Mouse (Mus musculus): ENCODE data around the gene Cant1. TPM values are rescaled to one million over a fixed set of nuclear protein-coding genes. Genes with fewer than 3 reads are reported as not detected.

The Cant1 gene
- total RNA-seq, 1 experiment, result 45.4 TPM

DNA sequence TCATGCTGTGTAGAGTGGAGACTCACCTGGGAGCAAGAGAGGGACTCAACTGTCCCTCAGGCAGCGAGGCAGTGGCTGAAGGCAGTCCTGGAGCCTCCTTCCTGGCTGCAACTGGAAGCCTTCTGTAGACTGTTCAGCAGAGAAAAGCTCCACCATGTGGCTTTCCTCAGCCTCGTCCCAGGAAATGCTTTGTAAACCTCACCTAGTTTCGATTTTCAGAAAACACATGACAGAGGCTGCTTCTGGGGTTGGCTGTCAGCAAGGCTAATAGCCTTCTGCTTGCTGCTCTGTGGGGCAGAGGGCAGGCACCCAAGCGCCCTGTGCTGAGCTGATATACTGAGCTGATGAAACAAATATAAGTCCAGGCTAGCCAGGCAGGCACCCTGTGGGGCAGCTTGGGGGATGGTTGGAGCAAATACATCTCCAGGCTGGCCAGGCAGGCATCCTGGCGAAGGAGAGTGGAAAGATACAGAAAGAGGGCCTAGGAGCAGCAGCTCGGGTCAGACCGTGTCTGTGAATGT is 17.1 kb downstream of the Cant1 start, which contains the start of gene Lgals3bp:
Gene Lgals3bp (minus strand): TSS at position 333 of the 521 bp plus-strand sequence.
- Histone ChIP-seq H3K9me3 (ENCODE audit: control insufficient read depth, insufficient read depth, low read depth, low read length) (no peaks in the 10 kb centered on the region), H3K4me3 (ENCODE audit: insufficient read depth in 1 of 2, low read depth in 1 of 2, low read length in 2 of 2, poor library complexity in 1 of 2, severe bottlenecking in 1 of 2) (no peak within 1 kb of the TSS), H3K27ac (ENCODE audit: insufficient read depth, low read depth, low read length, poor library complexity, severe bottlenecking) (no peak within 1 kb of the TSS), H3K4me1 (ENCODE audit: control insufficient read depth in 2 of 2, insufficient read depth in 2 of 2, low read length in 2 of 2, poor library complexity in 1 of 2) (peaks cover 2 to 14% of the 10 kb centered on the region in 2 experiments; a peak in 3 of 4 replicates), H3K9ac (ENCODE audit: insufficient read depth, low read depth, low read length, poor library complexity, severe bottlenecking) (no peak within 1 kb of the TSS), H3K36me3 (ENCODE audit: control insufficient read depth, insufficient read depth, low read length, poor library complexity, severe bottlenecking) (peaks cover 5% of the 10 kb centered on the region)
- no peak for DNase-seq (ENCODE audit: low read depth, low spot score)
- TF ChIP-seq HCFC1 (IDR thresholded peaks at IDR 0.05; ENCODE audit: borderline replicate concordance, insufficient read depth, low read length) (no peak), CHD2 (IDR thresholded peaks at IDR 0.05; ENCODE audit: low read depth, low read length) (no peak), ZC3H11A (IDR thresholded peaks at IDR 0.05; ENCODE audit: borderline replicate concordance, low read depth, low read length) (no peak), ZNF384 (IDR thresholded peaks at IDR 0.05; ENCODE audit: low read depth, low read length) (no peak), MAFK (IDR thresholded peaks at IDR 0.05; ENCODE audit: insufficient read depth, low read depth, low read length) (no peak)
- in situ Hi-C loops (cut with MboI; ENCODE audit: low sequenced_read_pairs in 2 of 2, unreplicated experiment in 2 of 2), result no loop called here

DNA sequence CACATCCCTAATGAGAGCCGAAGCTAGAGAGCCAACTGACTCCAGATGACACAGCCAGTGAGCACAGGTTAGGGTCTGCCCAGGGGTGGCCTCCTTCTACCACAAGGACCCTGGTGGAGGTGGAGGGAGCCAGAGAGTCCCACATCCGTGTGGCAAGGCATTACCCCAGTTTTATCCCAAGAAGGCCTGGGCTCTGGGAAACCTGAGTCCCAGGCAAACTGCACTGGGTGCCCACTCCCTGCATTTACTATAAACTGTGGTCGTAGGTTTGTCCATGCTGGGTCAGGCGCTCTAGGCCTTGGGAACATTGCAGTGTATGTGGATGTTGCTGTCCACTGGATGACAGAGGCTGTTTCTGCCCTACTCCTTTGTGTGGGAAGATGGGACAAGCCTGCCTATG is 17.7 kb downstream of the Cant1 start:
- Histone ChIP-seq H3K27ac (ENCODE audit: insufficient read depth, low read depth, low read length, poor library complexity, severe bottlenecking) (no peak overlapping the region), H3K36me3 (ENCODE audit: control insufficient read depth, insufficient read depth, low read length, poor library complexity, severe bottlenecking) (no peaks in the 10 kb centered on the region), H3K9me3 (ENCODE audit: control insufficient read depth, insufficient read depth, low read depth, low read length) (no peaks in the 10 kb centered on the region), H3K4me3 (ENCODE audit: insufficient read depth in 1 of 2, low read depth in 1 of 2, low read length in 2 of 2, poor library complexity in 1 of 2, severe bottlenecking in 1 of 2) (no peak overlapping the region), H3K4me1 (ENCODE audit: control insufficient read depth in 2 of 2, insufficient read depth in 2 of 2, low read length in 2 of 2, poor library complexity in 1 of 2) (peaks cover 2 to 14% of the 10 kb centered on the region in 2 experiments; a peak in 3 of 4 replicates), H3K9ac (ENCODE audit: insufficient read depth, low read depth, low read length, poor library complexity, severe bottlenecking) (no peak overlapping the region)
- DNase-seq (ENCODE audit: low read depth, low spot score), result no peak
- no peak for TF ChIP-seq HCFC1 (IDR thresholded peaks at IDR 0.05; ENCODE audit: borderline replicate concordance, insufficient read depth, low read length)
- no peak for TF ChIP-seq ZC3H11A (IDR thresholded peaks at IDR 0.05; ENCODE audit: borderline replicate concordance, low read depth, low read length)
- no peak for TF ChIP-seq CHD2 (IDR thresholded peaks at IDR 0.05; ENCODE audit: low read depth, low read length)
- no peak for TF ChIP-seq ZNF384 (IDR thresholded peaks at IDR 0.05; ENCODE audit: low read depth, low read length)
- no peak for TF ChIP-seq MAFK (IDR thresholded peaks at IDR 0.05; ENCODE audit: insufficient read depth, low read depth, low read length)
- in situ Hi-C loops (cut with MboI; ENCODE audit: low sequenced_read_pairs in 2 of 2, unreplicated experiment in 2 of 2), result no loop called here

DNA sequence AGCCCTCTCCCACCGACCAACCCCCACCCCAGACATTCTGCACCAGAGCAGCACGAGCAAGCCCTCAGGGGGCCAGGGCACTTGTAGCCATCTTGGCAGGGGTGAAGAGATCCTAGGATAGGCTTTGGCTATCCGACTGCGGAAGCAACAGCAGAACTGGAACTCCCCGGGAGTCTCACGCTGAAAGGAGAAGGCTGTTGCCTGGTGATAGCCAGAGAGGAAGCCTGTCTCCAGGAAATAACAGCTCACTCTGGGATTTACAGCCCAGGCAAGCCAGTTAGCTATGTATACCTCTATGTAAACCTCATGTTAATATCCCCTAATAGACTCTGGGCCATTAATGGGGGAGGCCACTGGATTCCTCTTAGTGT is 18.3 kb downstream of the Cant1 start:
- no peak for TF ChIP-seq HCFC1 (IDR thresholded peaks at IDR 0.05; ENCODE audit: borderline replicate concordance, insufficient read depth, low read length)
- TF ChIP-seq ZNF384 (IDR thresholded peaks at IDR 0.05; ENCODE audit: low read depth, low read length), result no peak
- TF ChIP-seq CHD2 (IDR thresholded peaks at IDR 0.05; ENCODE audit: low read depth, low read length), result no peak
- no peak for TF ChIP-seq MAFK (IDR thresholded peaks at IDR 0.05; ENCODE audit: insufficient read depth, low read depth, low read length)
- no peak for TF ChIP-seq ZC3H11A (IDR thresholded peaks at IDR 0.05; ENCODE audit: borderline replicate concordance, low read depth, low read length)
- in situ Hi-C loops (cut with MboI; ENCODE audit: low sequenced_read_pairs in 2 of 2, unreplicated experiment in 2 of 2), result no loop called here
- DNase-seq (ENCODE audit: low read depth, low spot score), result no peak
- Histone ChIP-seq H3K36me3 (ENCODE audit: control insufficient read depth, insufficient read depth, low read length, poor library complexity, severe bottlenecking) (no peaks in the 10 kb centered on the region), H3K27ac (ENCODE audit: insufficient read depth, low read depth, low read length, poor library complexity, severe bottlenecking) (no peak overlapping the region), H3K4me3 (ENCODE audit: insufficient read depth in 1 of 2, low read depth in 1 of 2, low read length in 2 of 2, poor library complexity in 1 of 2, severe bottlenecking in 1 of 2) (no peak overlapping the region), H3K9ac (ENCODE audit: insufficient read depth, low read depth, low read length, poor library complexity, severe bottlenecking) (peak overlapping the region; percentile 3; the same call in 1 of the 2 replicates), H3K4me1 (ENCODE audit: control insufficient read depth in 2 of 2, insufficient read depth in 2 of 2, low read length in 2 of 2, poor library complexity in 1 of 2) (peaks cover 2 to 14% of the 10 kb centered on the region in 2 experiments; a peak in 3 of 4 replicates), H3K9me3 (ENCODE audit: control insufficient read depth, insufficient read depth, low read depth, low read length) (no peaks in the 10 kb centered on the region)

DNA sequence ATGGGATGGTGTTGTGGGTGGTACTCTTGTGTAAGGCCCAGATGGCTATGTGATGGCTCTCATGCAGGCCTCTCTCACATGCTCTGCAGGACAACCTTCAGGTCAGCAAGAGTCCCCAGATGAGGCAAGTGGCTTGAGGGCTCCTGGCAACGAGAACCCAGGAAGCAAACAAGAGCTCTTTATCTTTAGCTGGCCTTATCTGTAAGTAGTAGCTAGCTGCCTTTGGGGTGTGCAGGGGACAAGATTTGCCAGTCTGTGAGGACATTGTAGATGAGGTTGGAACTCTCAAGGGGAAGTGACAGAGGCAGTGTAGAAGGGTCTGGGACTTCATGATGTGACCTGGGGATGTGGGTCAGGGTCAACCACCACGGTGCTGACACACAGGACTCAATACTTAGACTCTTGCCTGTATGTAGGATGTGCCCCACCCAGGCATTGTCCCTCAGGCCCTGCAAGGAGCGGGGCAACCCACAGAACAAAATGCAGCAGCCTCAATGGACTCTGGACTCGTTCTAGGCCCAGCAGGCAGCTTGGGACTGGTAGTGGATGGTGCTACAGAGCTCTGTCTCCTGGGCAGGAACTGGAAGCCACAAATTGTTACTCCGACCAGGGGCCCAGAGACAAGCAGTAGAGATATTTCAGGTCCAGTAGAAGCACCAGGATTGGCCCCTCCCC is 18.9 kb downstream of the Cant1 start:
- Histone ChIP-seq H3K36me3 (ENCODE audit: control insufficient read depth, insufficient read depth, low read length, poor library complexity, severe bottlenecking) (no peaks in the 10 kb centered on the region), H3K27ac (ENCODE audit: insufficient read depth, low read depth, low read length, poor library complexity, severe bottlenecking) (no peak overlapping the region), H3K9ac (ENCODE audit: insufficient read depth, low read depth, low read length, poor library complexity, severe bottlenecking) (peak overlapping the region; percentile 3; the same call in 1 of the 2 replicates), H3K9me3 (ENCODE audit: control insufficient read depth, insufficient read depth, low read depth, low read length) (no peaks in the 10 kb centered on the region), H3K4me3 (ENCODE audit: insufficient read depth in 1 of 2, low read depth in 1 of 2, low read length in 2 of 2, poor library complexity in 1 of 2, severe bottlenecking in 1 of 2) (no peak overlapping the region), H3K4me1 (ENCODE audit: control insufficient read depth in 2 of 2, insufficient read depth in 2 of 2, low read length in 2 of 2, poor library complexity in 1 of 2) (peaks cover 2 to 14% of the 10 kb centered on the region in 2 experiments; a peak in 3 of 4 replicates)
- no peak for DNase-seq (ENCODE audit: low read depth, low spot score)
- in situ Hi-C loops (cut with MboI; ENCODE audit: low sequenced_read_pairs in 2 of 2, unreplicated experiment in 2 of 2), result no loop called here
- TF ChIP-seq MAFK (IDR thresholded peaks at IDR 0.05; ENCODE audit: insufficient read depth, low read depth, low read length) (no peak), ZNF384 (IDR thresholded peaks at IDR 0.05; ENCODE audit: low read depth, low read length) (no peak), ZC3H11A (IDR thresholded peaks at IDR 0.05; ENCODE audit: borderline replicate concordance, low read depth, low read length) (no peak), HCFC1 (IDR thresholded peaks at IDR 0.05; ENCODE audit: borderline replicate concordance, insufficient read depth, low read length) (no peak), CHD2 (IDR thresholded peaks at IDR 0.05; ENCODE audit: low read depth, low read length) (no peak)
